In genomic region chr4:127021989-127022626, GRCm38 (mm10) we compare ENCODE assay signal across 8 mouse cellular contexts. TPM values are rescaled to one million over a fixed set of nuclear protein-coding genes. Genes with fewer than 3 reads are reported as not detected.
DNase-seq lines count a peak whose midpoint lies in the region; ATAC-seq and TF ChIP-seq lines count a peak whose summit lies in the region.

No protein-coding gene starts in this region.

- ATAC-seq in forebrain, embryonic 11.5 days (replicated peaks; ENCODE audit: low FRiP score) = peak; percentile 68
- ATAC-seq in heart, embryonic 16.5 days (replicated peaks; ENCODE audit: extremely low read depth, insufficient read depth, low FRiP score) = peak; percentile 58
- peak; percentile 72 for ATAC-seq in liver, embryonic 16.5 days (ENCODE audit: low read depth)
- ATAC-seq in neural tube, embryonic 13.5 days (ENCODE audit: low read depth) = peak; percentile 73

- H3K4me2 ChIP-seq in forebrain, embryonic 11.5 days (ENCODE audit: low read depth, low read length, severe bottlenecking) = peak overlapping the region; percentile 88; the same call in 1 of the 2 replicates
- peak overlapping the region; percentile 97 for H3K4me2 ChIP-seq in heart, embryonic 16.5 days (ENCODE audit: low read depth, low read length)
- H3K4me2 ChIP-seq in liver, embryonic 16.5 days (ENCODE audit: low read depth, low read length) = peak overlapping the region; percentile 81
- peak overlapping the region; percentile 86 for H3K4me2 ChIP-seq in neural tube, embryonic 13.5 days

- DNase-seq in CD8-positive naive resting alpha-beta T cell, adult 2 months (ENCODE audit: low read depth in 2 of 2, low spot score in 2 of 2) = peak; percentile 82
- peak; percentile 76 for DNase-seq in c-Kit-positive CD71-negative TER-119-negative erythroid progenitor cells, embryonic 14.5 days (ENCODE audit: low read depth)
- peak; percentile 94 for DNase-seq in forebrain, embryonic 11.5 days (ENCODE audit: low spot score)
- DNase-seq in kidney, postnatal 4 days = peak; percentile 89 to 94

- H3K36me3 ChIP-seq in forebrain, embryonic 11.5 days (ENCODE audit: control insufficient read depth, insufficient read depth, low read length) = peaks cover 9% of the 10 kb centered on the region; the same call in 1 of the 2 replicates
- peaks cover 35% of the 10 kb centered on the region for H3K36me3 ChIP-seq in heart, embryonic 16.5 days (ENCODE audit: control insufficient read depth, insufficient read depth)
- H3K36me3 ChIP-seq in liver, embryonic 16.5 days (ENCODE audit: control insufficient read depth, insufficient read depth) = peaks cover 34% of the 10 kb centered on the region
- peaks cover 35% of the 10 kb centered on the region for H3K36me3 ChIP-seq in neural tube, embryonic 13.5 days
- H3K36me3 ChIP-seq in testis, adult 2 months (ENCODE audit: control insufficient read depth, insufficient read depth, low read length) = peaks cover 10% of the 10 kb centered on the region

- peaks cover 7% of the 10 kb centered on the region; the same call in 1 of the 2 replicates for H3K4me1 ChIP-seq in forebrain, embryonic 11.5 days (replicated peaks; ENCODE audit: control insufficient read depth, insufficient read depth, low read length)
- peaks cover 31% of the 10 kb centered on the region for H3K4me1 ChIP-seq in heart, embryonic 16.5 days (ENCODE audit: control insufficient read depth, insufficient read depth, low read length)
- H3K4me1 ChIP-seq in liver, embryonic 16.5 days (ENCODE audit: control insufficient read depth, low read depth, low read length) = peaks cover 28% of the 10 kb centered on the region
- peaks cover 41% of the 10 kb centered on the region for H3K4me1 ChIP-seq in neural tube, embryonic 13.5 days (replicated peaks)
- peaks cover 2% of the 10 kb centered on the region; the same call in 1 of the 2 replicates for H3K4me1 ChIP-seq in testis, adult 2 months (ENCODE audit: control insufficient read depth, insufficient read depth, low read length)

- TF ChIP-seq CTCF in testis, adult 2 months (IDR thresholded peaks at IDR 0.05; ENCODE audit: control insufficient read depth, insufficient read depth, insufficient replicate concordance, low read depth, low read length) = no peak; the same call in 1 of the 2 replicates

- H3K4me3 ChIP-seq in forebrain, embryonic 11.5 days (ENCODE audit: low read depth, low read length) = peak overlapping the region; percentile 100
- H3K4me3 ChIP-seq in heart, embryonic 16.5 days (ENCODE audit: low read length) = peak overlapping the region; percentile 100
- H3K4me3 ChIP-seq in liver, embryonic 16.5 days (ENCODE audit: low read depth, low read length) = peak overlapping the region; percentile 99
- H3K4me3 ChIP-seq in neural tube, embryonic 13.5 days = peak overlapping the region; percentile 99
- H3K4me3 ChIP-seq in testis, adult 2 months (ENCODE audit: control insufficient read depth, low read depth, low read length) = peak overlapping the region; percentile 100

- TF ChIP-seq POLR2A in testis, adult 2 months (IDR thresholded peaks at IDR 0.05; ENCODE audit: control insufficient read depth, low read depth, low read length) = no peak

- WGBS in forebrain, embryonic 11.5 days = under 1% methylated on average over 53 of the region's 53 CpGs
- WGBS in heart, embryonic 16.5 days = under 1% methylated on average over 50 of the region's 53 CpGs
- under 1% methylated on average over 51 of the region's 53 CpGs for WGBS in liver, embryonic 16.5 days (ENCODE audit: insufficient replicate concordance)
- under 1% methylated on average over 45 of the region's 53 CpGs for WGBS in neural tube, embryonic 13.5 days

- H3K9me3 ChIP-seq in forebrain, embryonic 11.5 days (ENCODE audit: control insufficient read depth, low read length) = no peaks in the 10 kb centered on the region
- H3K9me3 ChIP-seq in heart, embryonic 16.5 days (replicated peaks; ENCODE audit: control insufficient read depth, low read length) = no peaks in the 10 kb centered on the region
- H3K9me3 ChIP-seq in liver, embryonic 16.5 days (replicated peaks; ENCODE audit: control insufficient read depth, low read length) = no peaks in the 10 kb centered on the region
- H3K9me3 ChIP-seq in neural tube, embryonic 13.5 days = no peaks in the 10 kb centered on the region

- H3K27me3 ChIP-seq in forebrain, embryonic 11.5 days (ENCODE audit: control insufficient read depth, insufficient read depth, low read length) = no peaks in the 10 kb centered on the region
- no peaks in the 10 kb centered on the region for H3K27me3 ChIP-seq in heart, embryonic 16.5 days (ENCODE audit: control insufficient read depth, insufficient read depth, low read length)
- no peaks in the 10 kb centered on the region for H3K27me3 ChIP-seq in liver, embryonic 16.5 days (ENCODE audit: control insufficient read depth, insufficient read depth, low read depth, low read length)
- no peaks in the 10 kb centered on the region for H3K27me3 ChIP-seq in neural tube, embryonic 13.5 days
- H3K27me3 ChIP-seq in testis, adult 2 months (ENCODE audit: control insufficient read depth, insufficient read depth, low read length) = no peaks in the 10 kb centered on the region

- peak overlapping the region; percentile 95 for H3K27ac ChIP-seq in forebrain, embryonic 11.5 days (ENCODE audit: low read depth, low read length)
- H3K27ac ChIP-seq in heart, embryonic 16.5 days (ENCODE audit: low read length) = peak overlapping the region; percentile 96
- peak overlapping the region; percentile 95 for H3K27ac ChIP-seq in liver, embryonic 16.5 days (ENCODE audit: low read length)
- peak overlapping the region; percentile 98 for H3K27ac ChIP-seq in neural tube, embryonic 13.5 days (replicated peaks)
- peak overlapping the region; percentile 99 for H3K27ac ChIP-seq in testis, adult 2 months (ENCODE audit: control insufficient read depth, insufficient read depth, low read depth, low read length)

- H3K9ac ChIP-seq in forebrain, embryonic 11.5 days (ENCODE audit: low read length) = peak overlapping the region; percentile 100
- peak overlapping the region; percentile 100 for H3K9ac ChIP-seq in heart, embryonic 16.5 days (ENCODE audit: low read length)
- peak overlapping the region; percentile 99 for H3K9ac ChIP-seq in liver, embryonic 16.5 days (ENCODE audit: low read depth, low read length)
- H3K9ac ChIP-seq in neural tube, embryonic 13.5 days = peak overlapping the region; percentile 100

RNA-seq across cellular contexts. Expression of gene Sfpq, which starts 1.0 kb away (rescaled TPM):
- 170 and 185 TPM in 2 replicates for polyA plus RNA-seq in forebrain, embryonic 11.5 days (2014; fragmentation: Nextera tagmentation; extraction: Ambion mirVana)
- polyA plus RNA-seq in heart, embryonic 16.5 days (2015; fragmentation: Nextera tagmentation; extraction: Ambion mirVana) = 34.4 and 38.4 TPM in 2 replicates
- polyA plus RNA-seq in liver, embryonic 16.5 days (2015; fragmentation: Nextera tagmentation; extraction: Ambion mirVana) = 20.3 and 21.6 TPM in 2 replicates
- polyA plus RNA-seq in neural tube, embryonic 13.5 days (2015; fragmentation: Nextera tagmentation; extraction: Ambion mirVana) = 88.0 and 102 TPM in 2 replicates
- 20.6 and 24.5 TPM in 2 replicates for polyA plus RNA-seq in testis, adult 2 months (2012; rRNA removed)

RNA-seq across cellular contexts. Expression of gene Zmym1, which starts 38.8 kb away (rescaled TPM):
- 36.8 and 37.3 TPM in 2 replicates for polyA plus RNA-seq in forebrain, embryonic 11.5 days (2014; fragmentation: Nextera tagmentation; extraction: Ambion mirVana)
- 11.9 and 12.4 TPM in 2 replicates for polyA plus RNA-seq in heart, embryonic 16.5 days (2015; fragmentation: Nextera tagmentation; extraction: Ambion mirVana)
- 8.1 and 8.4 TPM in 2 replicates for polyA plus RNA-seq in liver, embryonic 16.5 days (2015; fragmentation: Nextera tagmentation; extraction: Ambion mirVana)
- 25.0 TPM in 2 replicates for polyA plus RNA-seq in neural tube, embryonic 13.5 days (2015; fragmentation: Nextera tagmentation; extraction: Ambion mirVana)
- 2.1 and 2.8 TPM in 2 replicates for polyA plus RNA-seq in testis, adult 2 months (2012; rRNA removed)

RNA-seq across cellular contexts. Expression of gene Zmym4, which starts 54.2 kb away (rescaled TPM):
- polyA plus RNA-seq in forebrain, embryonic 11.5 days (2014; fragmentation: Nextera tagmentation; extraction: Ambion mirVana) = 31.9 and 40.5 TPM in 2 replicates
- polyA plus RNA-seq in heart, embryonic 16.5 days (2015; fragmentation: Nextera tagmentation; extraction: Ambion mirVana) = 9.4 and 12.3 TPM in 2 replicates
- 3.1 and 3.2 TPM in 2 replicates for polyA plus RNA-seq in liver, embryonic 16.5 days (2015; fragmentation: Nextera tagmentation; extraction: Ambion mirVana)
- 26.7 and 27.6 TPM in 2 replicates for polyA plus RNA-seq in neural tube, embryonic 13.5 days (2015; fragmentation: Nextera tagmentation; extraction: Ambion mirVana)
- polyA plus RNA-seq in testis, adult 2 months (2012; rRNA removed) = 17.1 and 17.3 TPM in 2 replicates

RNA-seq across cellular contexts. Expression of gene Zmym6, which starts 55.1 kb away (rescaled TPM):
- polyA plus RNA-seq in forebrain, embryonic 11.5 days (2014; fragmentation: Nextera tagmentation; extraction: Ambion mirVana) = 24.9 and 28.8 TPM in 2 replicates
- 10.8 and 12.0 TPM in 2 replicates for polyA plus RNA-seq in heart, embryonic 16.5 days (2015; fragmentation: Nextera tagmentation; extraction: Ambion mirVana)
- polyA plus RNA-seq in liver, embryonic 16.5 days (2015; fragmentation: Nextera tagmentation; extraction: Ambion mirVana) = 3.3 and 3.7 TPM in 2 replicates
- polyA plus RNA-seq in neural tube, embryonic 13.5 days (2015; fragmentation: Nextera tagmentation; extraction: Ambion mirVana) = 27.9 and 29.2 TPM in 2 replicates
- polyA plus RNA-seq in testis, adult 2 months (2012; rRNA removed) = 9.7 and 12.9 TPM in 2 replicates

Comparison
In these comparisons a context has a peak if more than half of its experiments do, and no peak if none do; other contexts are left out.
1. Peak in every context shown above with its lines: DNase-seq, ATAC-seq, H3K4me3 ChIP-seq and H3K27ac ChIP-seq.